Mouse (Mus musculus) heart, postnatal 0 days (tissue): ENCODE results near the gene Hoxb8. TPM values are rescaled to one million over a fixed set of nuclear protein-coding genes. Genes with fewer than 3 reads are reported as not detected.

ENCODE experiments used
- ATAC-seq: fragments of 200-750 bp; cut with Nextera tagmentation; 2 replicates; pipeline ENCODE4 v1.8.0; 2017; ENCODE audit warnings: low read depth, moderate number of reproducible peaks, moderate library complexity; ENCODE audit not compliant: insufficient read depth
- DNase-seq: peaks from one replicate; pipeline ENCODE4 v3.0.0-alpha.2; 2016; ENCODE audit warnings: low spot score
- H3K27ac ChIP-seq: fragments of 300-500 bp; sonication (generic); 2 replicates; pipeline ENCODE4 v1.5.1; 2014; ENCODE audit warnings: low read depth, mild to moderate bottlenecking
- H3K27me3 ChIP-seq: fragments of 300-500 bp; sonication (generic); 2 replicates; pipeline ENCODE4 v1.6.1; 2014; ENCODE audit warnings: low read length, mixed read lengths; ENCODE audit not compliant: control insufficient read depth, insufficient read depth
- H3K36me3 ChIP-seq: fragments of 300-500 bp; sonication (generic); replicated peaks from 2 replicates; pipeline ENCODE4 v1.6.1; 2014; ENCODE audit warnings: low read length, mixed read lengths; ENCODE audit not compliant: control insufficient read depth, insufficient read depth
- H3K4me1 ChIP-seq: fragments of 300-500 bp; sonication (generic); 2 replicates; pipeline ENCODE4 v1.6.1; 2014; ENCODE audit warnings: antibody characterized with exemption; ENCODE audit not compliant: control insufficient read depth, insufficient read depth
- H3K4me2 ChIP-seq: fragments of 300-500 bp; sonication (generic); 2 replicates; pipeline ENCODE4 v1.6.1; 2014; ENCODE audit warnings: low read depth, mild to moderate bottlenecking, low read length, moderate library complexity
- H3K4me3 ChIP-seq: fragments of 300-500 bp; sonication (generic); 2 replicates; pipeline ENCODE4 v1.5.1; 2014; ENCODE audit warnings: low read depth, low read length
- H3K9ac ChIP-seq: fragments of 300-500 bp; sonication (generic); replicated peaks from 2 replicates; pipeline ENCODE4 v1.6.1; 2014; ENCODE audit warnings: low read depth, low read length, mixed read lengths
- H3K9me3 ChIP-seq: fragments of 300-500 bp; sonication (generic); replicated peaks from 2 replicates; pipeline ENCODE4 v1.6.1; 2016; ENCODE audit warnings: low read length; ENCODE audit not compliant: control insufficient read depth
- CTCF ChIP-seq: IDR thresholded peaks from 2 replicates; pipeline ENCODE4 v1.5.1; 2016; ENCODE audit warnings: antibody characterized with exemption, control low read depth, low read depth
- EP300 ChIP-seq: IDR thresholded peaks from 2 replicates; pipeline ENCODE4 v1.6.1; 2016; ENCODE audit warnings: antibody characterized with exemption, low read depth
- WGBS: fragments of 180-500 bp; shearing (Covaris S2); extraction: QIAGEN DNeasy Blood & Tissue Kit; methylation state at CpG from one replicate; pipeline ENCODE4 v1.1.7; 2014; 5-methylcytosine and 5-hydroxymethylcytosine counted together
- polyA plus RNA-seq: library from polyadenylated mRNA; unstranded; fragments of >200 nt; fragmentation: Nextera tagmentation; extraction: Ambion mirVana; gene quantifications from 2 replicates; pipeline ENCODE4 v1.2.1, GENCODE M21; 2015
- total RNA-seq: library from RNA; depleted of rRNA; stranded (reverse); fragments of >200 nt; gene quantifications from 2 replicates; pipeline ENCODE4 v1.2.3, GENCODE M21; 2014; ENCODE audit warnings: low replicate concordance

The Hoxb8 gene
- total and polyA plus RNA-seq, 2 experiments from 2014 or later = not detected

GRCm38 (mm10) chr11:96324125-96324524 lies 42.4 kb downstream of the Hoxb8 start:
- H3K4me2 ChIP-seq = no peak overlapping the region
- 15% methylated on average over 5 of the region's 5 CpGs for WGBS
- H3K27me3 ChIP-seq = peaks cover 100% of the 10 kb centered on the region
- H3K27ac ChIP-seq = no peak overlapping the region
- TF ChIP-seq EP300 (no peak), CTCF (no peak)
- H3K4me1 ChIP-seq = no peaks in the 10 kb centered on the region
- no peak for ATAC-seq
- no peak overlapping the region for H3K4me3 ChIP-seq
- H3K9me3 ChIP-seq = no peaks in the 10 kb centered on the region
- no peak for DNase-seq
- H3K36me3 ChIP-seq = no peaks in the 10 kb centered on the region
- no peak overlapping the region for H3K9ac ChIP-seq

- WGBS = 24% methylated on average over 8 of the region's 8 CpGs
- no peak overlapping the region for H3K4me2 ChIP-seq
- peaks cover 100% of the 10 kb centered on the region for H3K27me3 ChIP-seq
- H3K4me3 ChIP-seq = no peak overlapping the region
- no peak for TF ChIP-seq CTCF
- no peak for TF ChIP-seq EP300
- DNase-seq = no peak
- no peaks in the 10 kb centered on the region for H3K9me3 ChIP-seq
- H3K9ac ChIP-seq = no peak overlapping the region
- no peaks in the 10 kb centered on the region for H3K4me1 ChIP-seq
- no peak overlapping the region for H3K27ac ChIP-seq
- H3K36me3 ChIP-seq = no peaks in the 10 kb centered on the region
- ATAC-seq = no peak
These were observed 43.3 kb downstream of the Hoxb8 start for GRCm38 (mm10) chr11:96324965-96325364.

- DNase-seq = no peak
- H3K9ac ChIP-seq = no peak overlapping the region
- ATAC-seq = no peak
- peaks cover 100% of the 10 kb centered on the region for H3K27me3 ChIP-seq
- H3K36me3 ChIP-seq = no peaks in the 10 kb centered on the region
- H3K27ac ChIP-seq = no peak overlapping the region
- H3K4me2 ChIP-seq = no peak overlapping the region
- no peaks in the 10 kb centered on the region for H3K4me1 ChIP-seq
- no peaks in the 10 kb centered on the region for H3K9me3 ChIP-seq
- TF ChIP-seq CTCF (no peak), EP300 (no peak)
- WGBS = 15% methylated on average over 22 of the region's 22 CpGs
- no peak overlapping the region for H3K4me3 ChIP-seq
These were observed 44.1 kb downstream of the Hoxb8 start for GRCm38 (mm10) chr11:96325747-96326212.

- TF ChIP-seq EP300 = no peak
- no peak for TF ChIP-seq CTCF
- Histone ChIP-seq H3K27ac (no peak overlapping the region), H3K27me3 (peaks cover 100% of the 10 kb centered on the region), H3K36me3 (no peaks in the 10 kb centered on the region), H3K9me3 (no peaks in the 10 kb centered on the region), H3K9ac (no peak overlapping the region), H3K4me3 (no peak overlapping the region), H3K4me1 (no peaks in the 10 kb centered on the region), H3K4me2 (no peak overlapping the region)
- DNase-seq (no peak), ATAC-seq (no peak)
- 15% methylated on average over 11 of the region's 12 CpGs for WGBS
These were observed 45.0 kb downstream of the Hoxb8 start for GRCm38 (mm10) chr11:96326705-96327104.

GRCm38 (mm10) chr11:96327122-96327521 lies 45.4 kb downstream of the Hoxb8 start:
- no peak for ATAC-seq
- H3K4me2 ChIP-seq = no peak overlapping the region

GRCm38 (mm10) chr11:96327750-96328149 lies 46.0 kb downstream of the Hoxb8 start:
- Histone ChIP-seq H3K36me3 (no peaks in the 10 kb centered on the region), H3K4me1 (no peaks in the 10 kb centered on the region), H3K4me3 (no peak overlapping the region), H3K9ac (no peak overlapping the region), H3K27ac (no peak overlapping the region), H3K4me2 (no peak overlapping the region), H3K27me3 (peaks cover 100% of the 10 kb centered on the region), H3K9me3 (no peaks in the 10 kb centered on the region)
- no peak for ATAC-seq
- 10% methylated on average over 5 of the region's 5 CpGs for WGBS
- TF ChIP-seq CTCF = no peak
- TF ChIP-seq EP300 = no peak
- DNase-seq = no peak

More at GRCm38 (mm10) chr11:96327122-96327521, 45.4 kb downstream of the Hoxb8 start:
- Histone ChIP-seq H3K4me1 (no peaks in the 10 kb centered on the region), H3K27me3 (peaks cover 100% of the 10 kb centered on the region), H3K27ac (no peak overlapping the region), H3K9ac (no peak overlapping the region), H3K4me3 (no peak overlapping the region), H3K9me3 (no peaks in the 10 kb centered on the region), H3K36me3 (no peaks in the 10 kb centered on the region)
- whole genome bisulfite sequencing = 25% methylated on average over 7 of the region's 7 CpGs
- DNase-seq = no peak
- no peak for TF ChIP-seq CTCF
- no peak for TF ChIP-seq EP300
